Mouse (Mus musculus) MEL (cell line): Measurements from ENCODE around the gene Cachd1. TPM values are rescaled to one million over a fixed set of nuclear protein-coding genes. Genes with fewer than 3 reads are reported as not detected.

Experiments
- DNase-seq: peaks from one replicate; pipeline ENCODE4 v3.0.0; 2011; ENCODE audit warnings: low read depth, low spot score
- H3K27ac ChIP-seq: 2 replicates; pipeline ENCODE4 v1.5.1; 2012; ENCODE audit warnings: low read depth, mild to moderate bottlenecking, control low read depth, low read length, moderate library complexity; ENCODE audit not compliant: control insufficient read depth
- H3K27me3 ChIP-seq, 2 experiments: fragments of 150-350 bp in 1 of 2; sonication (generic) in 1 of 2; 2 replicates each; pipeline ENCODE4 v1.6.1; 2012; ENCODE audit warnings: low read length in 2 of 2, mild to moderate bottlenecking in 2 of 2, improper control_type of control experiment in 1 of 2, moderate library complexity in 1 of 2; ENCODE audit not compliant: insufficient read depth in 2 of 2, control insufficient read depth in 1 of 2
- H3K36me3 ChIP-seq, 2 experiments: 2 replicates each; pipeline ENCODE4 v1.6.1; 2012 to 2014; ENCODE audit warnings: low read length in 2 of 2, improper control_type of control experiment in 1 of 2, inconsistent platforms in 1 of 2, mild to moderate bottlenecking in 1 of 2; ENCODE audit not compliant: insufficient read depth in 2 of 2, control insufficient read depth in 1 of 2
- H3K4me1 ChIP-seq, 2 experiments: fragments of 150-350 bp in 1 of 2; sonication (generic) in 1 of 2; 2 replicates each; pipeline ENCODE4 v1.6.1; 2012; ENCODE audit warnings: low read length in 2 of 2, improper control_type of control experiment in 1 of 2, mild to moderate bottlenecking in 1 of 2; ENCODE audit not compliant: insufficient read depth in 2 of 2, control insufficient read depth in 1 of 2
- H3K4me3 ChIP-seq, 2 experiments: fragments of 150-350 bp in 1 of 2; sonication (generic) in 1 of 2; 2 replicates each; pipeline ENCODE4 v1.5.1; 2012; ENCODE audit warnings: low read depth in 2 of 2, low read length in 2 of 2, mild to moderate bottlenecking in 2 of 2, moderate library complexity in 2 of 2, control low read depth in 1 of 2, improper control_type of control experiment in 1 of 2; ENCODE audit not compliant: control insufficient read depth in 1 of 2, insufficient read depth in 1 of 2
- H3K79me2 ChIP-seq: 2 replicates; pipeline ENCODE4 v1.6.1; 2012; ENCODE audit warnings: mild to moderate bottlenecking, low read length, moderate library complexity; ENCODE audit not compliant: control insufficient read depth, poor library complexity, insufficient read depth
- H3K9ac ChIP-seq: 2 replicates; pipeline ENCODE4 v1.6.1; 2012; ENCODE audit warnings: low read depth, mild to moderate bottlenecking, control low read depth, low read length, moderate library complexity; ENCODE audit not compliant: control insufficient read depth, poor library complexity, severe bottlenecking
- H3K9me3 ChIP-seq: fragments of 150-350 bp; sonication (generic); replicated peaks from 2 replicates; pipeline ENCODE4 v1.6.1; 2012; ENCODE audit warnings: mild to moderate bottlenecking, low read length, improper control_type of control experiment, moderate library complexity; ENCODE audit not compliant: insufficient read depth
- BHLHE40 ChIP-seq: IDR thresholded peaks from 2 replicates; pipeline ENCODE4 v1.6.1; 2012; ENCODE audit warnings: low read depth, mild to moderate bottlenecking, inconsistent platforms, low read length, improper control_type of control experiment, borderline replicate concordance
- CTCF ChIP-seq, 3 experiments: IDR thresholded peaks in 2 of 3; conservative IDR thresholded peaks in 1 of 3; 2 replicates each; pipeline ENCODE4 v1.5.1; 2011 to 2012; ENCODE audit warnings: low read length in 3 of 3, low read depth in 2 of 3, mild to moderate bottlenecking in 2 of 3, improper control_type of control experiment in 1 of 3, inconsistent platforms in 1 of 3, mixed read lengths in 1 of 3, moderate library complexity in 1 of 3; ENCODE audit not compliant: control insufficient read depth in 1 of 3, insufficient read depth in 1 of 3, poor library complexity in 1 of 3, severe bottlenecking in 1 of 3
- ELF1 ChIP-seq: IDR thresholded peaks from 2 replicates; pipeline ENCODE4 v1.6.1; 2014; ENCODE audit warnings: low read depth, mild to moderate bottlenecking, inconsistent platforms, low read length, improper control_type of control experiment, moderate library complexity
- EP300 ChIP-seq, 2 experiments: IDR thresholded peaks; 2 replicates each; pipeline ENCODE4 v1.6.1; 2011; ENCODE audit warnings: improper control_type of control experiment in 2 of 2, low read length in 2 of 2, low read depth in 1 of 2, mild to moderate bottlenecking in 1 of 2
- GABPA ChIP-seq: IDR thresholded peaks from 2 replicates; pipeline ENCODE4 v1.6.1; 2012; ENCODE audit warnings: low read depth, mild to moderate bottlenecking, inconsistent platforms, low read length, improper control_type of control experiment, moderate library complexity
- HCFC1 ChIP-seq: IDR thresholded peaks from 2 replicates; pipeline ENCODE4 v1.6.1; 2012; ENCODE audit warnings: low read depth, mild to moderate bottlenecking, inconsistent platforms, low read length, improper control_type of control experiment, moderate library complexity
- KAT2A ChIP-seq: conservative IDR thresholded peaks from 2 replicates; pipeline ENCODE4 v1.6.1; 2012; ENCODE audit warnings: low read depth, low read length, improper control_type of control experiment, inconsistent platforms
- MAFK ChIP-seq: IDR thresholded peaks from 2 replicates; pipeline ENCODE4 v1.6.1; 2011; ENCODE audit warnings: low read depth, mild to moderate bottlenecking, low read length, improper control_type of control experiment, borderline replicate concordance
- MAZ ChIP-seq: IDR thresholded peaks from 2 replicates; pipeline ENCODE4 v1.6.1; 2012; ENCODE audit warnings: low read depth, mild to moderate bottlenecking, inconsistent platforms, low read length, improper control_type of control experiment
- MEF2A ChIP-seq: IDR thresholded peaks from 2 replicates; pipeline ENCODE4 v1.6.1; 2014; ENCODE audit warnings: low read depth, mild to moderate bottlenecking, inconsistent platforms, low read length, improper control_type of control experiment; ENCODE audit not compliant: poor library complexity, insufficient replicate concordance, severe bottlenecking; ENCODE audit errors: extremely low read depth
- MXI1 ChIP-seq: IDR thresholded peaks from 2 replicates; pipeline ENCODE4 v1.6.1; 2011; ENCODE audit warnings: mild to moderate bottlenecking, low read depth, low read length, improper control_type of control experiment
- MYB ChIP-seq: IDR thresholded peaks from 2 replicates; pipeline ENCODE4 v1.6.1; 2011; ENCODE audit warnings: mild to moderate bottlenecking, low read depth, low read length, improper control_type of control experiment
- MYC ChIP-seq: IDR thresholded peaks from 2 replicates; pipeline ENCODE4 v1.6.1; 2011; ENCODE audit warnings: low read depth, mild to moderate bottlenecking, low read length, improper control_type of control experiment, moderate library complexity
- POLR2A ChIP-seq, 2 experiments: IDR thresholded peaks; 2 replicates each; pipeline ENCODE4 v1.6.1; 2011 to 2012; ENCODE audit warnings: low read length in 2 of 2, mild to moderate bottlenecking in 2 of 2, control low read depth in 1 of 2, improper control_type of control experiment in 1 of 2, low read depth in 1 of 2, moderate library complexity in 1 of 2; ENCODE audit not compliant: control insufficient read depth in 1 of 2, insufficient read depth in 1 of 2, poor library complexity in 1 of 2
- SMC3 ChIP-seq: IDR thresholded peaks from 2 replicates; pipeline ENCODE4 v1.6.1; 2011; ENCODE audit warnings: low read depth, low read length, improper control_type of control experiment
- TAL1 ChIP-seq: IDR thresholded peaks from 2 replicates; pipeline ENCODE4 v1.6.1; 2012; ENCODE audit warnings: mild to moderate bottlenecking, inconsistent platforms, low read length, moderate library complexity, mixed read lengths
- TCF12 ChIP-seq: IDR thresholded peaks from 2 replicates; pipeline ENCODE4 v1.6.1; 2014; ENCODE audit warnings: low read depth, mild to moderate bottlenecking, inconsistent platforms, low read length, improper control_type of control experiment, moderate library complexity
- UBTF ChIP-seq: IDR thresholded peaks from 2 replicates; pipeline ENCODE4 v1.6.1; 2012; ENCODE audit warnings: low read depth, mild to moderate bottlenecking, inconsistent platforms, low read length, improper control_type of control experiment, moderate library complexity, borderline replicate concordance; ENCODE audit not compliant: insufficient read depth
- USF1 ChIP-seq: IDR thresholded peaks from 2 replicates; pipeline ENCODE4 v1.6.1; 2014; ENCODE audit warnings: low read depth, mild to moderate bottlenecking, inconsistent platforms, low read length, improper control_type of control experiment, moderate library complexity
- USF2 ChIP-seq, 2 experiments: IDR thresholded peaks; 2 replicates each; pipeline ENCODE4 v1.6.1; 2011 to 2012; ENCODE audit warnings: improper control_type of control experiment in 2 of 2, low read length in 2 of 2, borderline replicate concordance in 1 of 2, inconsistent platforms in 1 of 2, low read depth in 1 of 2, mild to moderate bottlenecking in 1 of 2; ENCODE audit not compliant: insufficient read depth in 1 of 2
- ZC3H11A ChIP-seq: IDR thresholded peaks from 2 replicates; pipeline ENCODE4 v1.6.1; 2012; ENCODE audit warnings: low read depth, mild to moderate bottlenecking, inconsistent platforms, low read length, improper control_type of control experiment
- ZMIZ1 ChIP-seq: IDR thresholded peaks from 2 replicates; pipeline ENCODE4 v1.6.1; 2012; ENCODE audit warnings: low read depth, mild to moderate bottlenecking, inconsistent platforms, low read length, improper control_type of control experiment, moderate library complexity
- ZNF384 ChIP-seq: IDR thresholded peaks from 2 replicates; pipeline ENCODE4 v1.6.1; 2012; ENCODE audit warnings: low read depth, mild to moderate bottlenecking, inconsistent platforms, low read length, improper control_type of control experiment
- polyA plus RNA-seq, 2 experiments: library from polyadenylated mRNA; stranded (reverse) in 1 of 2; unstranded in 1 of 2; fragments of >175 nt in 1 of 2; fragments of >200 nt in 1 of 2; gene quantifications; 2 replicates each; pipeline versions ENCODE4 v1.2.1 to v1.2.4; 2012; ENCODE audit warnings: low replicate concordance in 2 of 2, low read depth in 1 of 2; ENCODE audit not compliant: insufficient read length in 2 of 2, insufficient read depth in 1 of 2, missing spikeins in 1 of 2
- total RNA-seq: library from RNA; depleted of rRNA; stranded (reverse); fragments of 300-350 nt; gene quantifications from 2 replicates; pipeline ENCODE4 v1.2.3, GENCODE M21; 2012

Cachd1 gene
- total and polyA plus RNA-seq, 3 experiments = 4.0 to 15.8 TPM; not detected in 1

DNA sequence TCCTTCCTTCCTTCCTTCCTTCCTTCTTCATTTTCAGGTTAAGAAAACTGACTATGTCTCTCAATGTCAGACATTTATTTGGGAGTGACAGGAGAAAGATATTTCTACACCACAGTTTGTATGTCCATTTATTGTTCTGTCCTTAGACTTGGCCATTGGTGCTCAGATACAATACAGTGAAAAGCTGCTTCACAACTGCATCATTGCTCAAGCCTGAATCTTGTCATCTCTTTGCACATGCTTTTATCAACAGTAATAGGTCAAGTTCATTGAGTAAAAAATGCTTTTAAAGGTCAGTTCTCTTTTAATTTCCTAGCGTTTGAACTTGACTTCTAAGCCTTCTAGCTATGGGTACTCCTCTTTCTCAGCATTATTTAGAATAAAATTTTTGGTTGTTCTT is 141.0 kb downstream of the Cachd1 start:
- Histone ChIP-seq H3K4me1 (no peaks in the 10 kb centered on the region), H3K36me3 (no peaks in the 10 kb centered on the region), H3K79me2 (no peaks in the 10 kb centered on the region), H3K9ac (no peak overlapping the region), H3K27me3 (no peaks in the 10 kb centered on the region), H3K4me3 (no peak overlapping the region), H3K9me3 (no peaks in the 10 kb centered on the region), H3K27ac (no peak overlapping the region)
- no peak for DNase-seq
- TF ChIP-seq UBTF = no peak
- TF ChIP-seq EP300 (IDR thresholded peaks at IDR 0.05; ENCODE audit: low read depth in 1 of 2, low read length in 2 of 2) = no peak
- TF ChIP-seq MXI1 = no peak
- no peak for TF ChIP-seq MAFK
- no peak for TF ChIP-seq BHLHE40
- no peak for TF ChIP-seq MYB
- no peak for TF ChIP-seq POLR2A (IDR thresholded peaks at IDR 0.05; ENCODE audit: control insufficient read depth in 1 of 2, insufficient read depth in 1 of 2, low read depth in 1 of 2, low read length in 2 of 2, poor library complexity in 1 of 2)
- no peak for TF ChIP-seq ZMIZ1
- TF ChIP-seq TCF12 = no peak

DNA sequence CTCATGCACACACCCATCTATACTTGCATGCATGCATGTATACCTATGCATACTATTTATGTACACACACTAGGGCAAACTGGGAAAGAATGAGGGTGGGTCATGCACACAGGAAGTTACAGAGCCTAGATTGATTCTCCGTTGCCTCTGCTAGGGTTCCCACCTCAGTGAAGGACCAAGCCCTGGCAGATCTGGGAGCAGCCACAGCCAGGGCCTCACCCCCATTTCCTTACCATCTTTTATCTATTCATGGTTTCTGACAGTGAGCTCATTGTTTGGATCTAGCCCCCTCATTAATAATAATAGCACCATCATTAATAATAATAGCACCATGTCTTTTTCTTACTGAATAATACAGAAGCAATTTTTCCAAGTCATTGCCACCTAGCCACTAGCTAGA is 143.9 kb downstream of the Cachd1 start:
- no peaks in the 10 kb centered on the region for H3K9me3 ChIP-seq
- no peak for DNase-seq

More for the DNA sequence above, 143.9 kb downstream of the Cachd1 start:
- no peaks in the 10 kb centered on the region for H3K36me3 ChIP-seq
- H3K79me2 ChIP-seq = no peaks in the 10 kb centered on the region
- no peaks in the 10 kb centered on the region for H3K27me3 ChIP-seq
- no peak for TF ChIP-seq ELF1
- TF ChIP-seq ZC3H11A = no peak
- no peak for TF ChIP-seq USF2 (IDR thresholded peaks at IDR 0.05; ENCODE audit: borderline replicate concordance in 1 of 2, insufficient read depth in 1 of 2, low read depth in 1 of 2, low read length in 2 of 2)
- TF ChIP-seq GABPA = no peak
- no peak for TF ChIP-seq MAZ
- TF ChIP-seq USF1 = no peak
- no peak for TF ChIP-seq KAT2A
- no peak for TF ChIP-seq SMC3
- no peak for TF ChIP-seq CTCF (IDR thresholded peaks at IDR 0.05 in 2 of 3, conservative IDR thresholded peaks at IDR 0.05 in 1 of 3; ENCODE audit: control insufficient read depth in 1 of 3, insufficient read depth in 1 of 3, low read depth in 2 of 3, low read length in 3 of 3, poor library complexity in 1 of 3, severe bottlenecking in 1 of 3)
- no peak for TF ChIP-seq EP300 (IDR thresholded peaks at IDR 0.05; ENCODE audit: low read depth in 1 of 2, low read length in 2 of 2)
- TF ChIP-seq MEF2A = no peak
- TF ChIP-seq HCFC1 = no peak
- no peak for TF ChIP-seq BHLHE40
- no peak for TF ChIP-seq ZMIZ1
- no peak for TF ChIP-seq TAL1
- no peak for TF ChIP-seq TCF12
- no peak for TF ChIP-seq ZNF384
- no peak for TF ChIP-seq MYC
- TF ChIP-seq, all 39 proteins: peak for 0
- Histone ChIP-seq H3K9ac (no peak overlapping the region), H3K27ac (no peak overlapping the region), H3K4me3 (no peak overlapping the region), H3K4me1 (no peaks in the 10 kb centered on the region)
